Comparison of ENCODE assay signal across 8 mouse cellular contexts in genomic region chr4:32800577-32801170, GRCm38 (mm10). TPM values are rescaled to one million over a fixed set of nuclear protein-coding genes. Genes with fewer than 3 reads are reported as not detected.
A peak's percentile ranks its signal among the peaks of the same experiment; 100 is the strongest.
DNase-seq lines count a peak whose midpoint lies in the region; ATAC-seq and TF ChIP-seq lines count a peak whose summit lies in the region.

No protein-coding gene starts in this region.

- no peak for TF ChIP-seq EP300 in liver, embryonic 14.5 days (IDR thresholded peaks at IDR 0.05; ENCODE audit: low read depth)

- peak overlapping the region; percentile 89 for H3K9ac ChIP-seq in liver, embryonic 14.5 days (replicated peaks)

- H3K4me1 ChIP-seq in E14TG2a.4 (replicated peaks; ENCODE audit: low read depth, low read length), result peaks cover 18% of the 10 kb centered on the region
- H3K4me1 ChIP-seq in forebrain, embryonic 10.5 days, result peaks cover 10% of the 10 kb centered on the region
- peaks cover 3 to 9% of the 10 kb centered on the region in 2 experiments; a peak in 3 of 4 replicates for H3K4me1 ChIP-seq in liver, embryonic 14.5 days (replicated peaks; ENCODE audit: control insufficient read depth in 2 of 2, insufficient read depth in 2 of 2, low read length in 1 of 2)

- no peaks in the 10 kb centered on the region for H3K9me3 ChIP-seq in E14TG2a.4 (ENCODE audit: low read length)
- no peaks in the 10 kb centered on the region for H3K9me3 ChIP-seq in forebrain, embryonic 10.5 days
- no peaks in the 10 kb centered on the region for H3K9me3 ChIP-seq in liver, embryonic 14.5 days (ENCODE audit: control insufficient read depth, low read length)

- peaks cover 8% of the 10 kb centered on the region for H3K36me3 ChIP-seq in E14TG2a.4 (ENCODE audit: insufficient read depth, low read length)
- H3K36me3 ChIP-seq in forebrain, embryonic 10.5 days (replicated peaks), result peaks cover 17% of the 10 kb centered on the region
- no peaks in the 10 kb centered on the region for H3K36me3 ChIP-seq in liver, embryonic 14.5 days (replicated peaks; ENCODE audit: control insufficient read depth, insufficient read depth, low read depth)

- no peaks in the 10 kb centered on the region for H3K27me3 ChIP-seq in E14TG2a.4 (ENCODE audit: insufficient read depth, low read length)
- H3K27me3 ChIP-seq in forebrain, embryonic 10.5 days (ENCODE audit: poor library complexity, severe bottlenecking), result no peaks in the 10 kb centered on the region
- no peaks in the 10 kb centered on the region for H3K27me3 ChIP-seq in liver, embryonic 14.5 days (ENCODE audit: control insufficient read depth, insufficient read depth, low read length)

- TF ChIP-seq CTCF in gastrocnemius, adult 2 months (IDR thresholded peaks at IDR 0.05), result no peak
- TF ChIP-seq CTCF in E14TG2a.4 (conservative IDR thresholded peaks at IDR 0.05; ENCODE audit: low read length), result no peak
- no peak for TF ChIP-seq CTCF in liver, embryonic 14.5 days (IDR thresholded peaks at IDR 0.05; ENCODE audit: low read depth)

- DNase-seq in gastrocnemius, adult 2 months, result no peak
- DNase-seq in gastrocnemius, adult 18-20 months (ENCODE audit: low spot score), result no peak
- DNase-seq in forebrain, embryonic 10.5 days (ENCODE audit: extremely low spot score, low spot score), result no peak
- DNase-seq in liver, embryonic 14.5 days (ENCODE audit: low read depth in 3 of 3, low spot score in 3 of 3), result no peak
- no peak for DNase-seq in right cerebral cortex, adult 2 months (ENCODE audit: low spot score in 2 of 2)
- no peak for DNase-seq in urinary bladder, postnatal 14 days (ENCODE audit: low spot score)

- WGBS in forebrain, embryonic 10.5 days, result 15% methylated on average over 9 of the region's 9 CpGs
- WGBS in liver, embryonic 14.5 days (ENCODE audit: insufficient replicate concordance), result 7% methylated on average over 9 of the region's 9 CpGs

- H3K27ac ChIP-seq in gastrocnemius, adult 2 months, result peak overlapping the region; percentile 95
- H3K27ac ChIP-seq in forebrain, embryonic 10.5 days, result peak overlapping the region; percentile 99
- peak overlapping the region; percentile 94 for H3K27ac ChIP-seq in liver, embryonic 14.5 days

- peak overlapping the region; percentile 96 for H3K4me3 ChIP-seq in gastrocnemius, adult 2 months
- peak overlapping the region; percentile 87 for H3K4me3 ChIP-seq in E14TG2a.4 (replicated peaks; ENCODE audit: low read length)
- peak overlapping the region; percentile 84 for H3K4me3 ChIP-seq in forebrain, embryonic 10.5 days
- H3K4me3 ChIP-seq in liver, embryonic 14.5 days (ENCODE audit: insufficient read depth in 1 of 2, low read depth in 2 of 2, low read length in 2 of 2), result peak overlapping the region; percentile 89 to 95

- ATAC-seq in liver, embryonic 14.5 days (ENCODE audit: insufficient read depth), result peak; percentile 22; the same call in 1 of the 2 replicates
- ATAC-seq in granulocyte monocyte progenitor cell, adult 5-6 weeks (replicated peaks; ENCODE audit: poor library complexity, severe bottlenecking), result no peak

- peak overlapping the region; percentile 72 for H3K4me2 ChIP-seq in liver, embryonic 14.5 days (ENCODE audit: low read depth)

- intact Hi-C loops in gastrocnemius, adult 2 months (cut with DNase I), result no loop called here

RNA-seq across cellular contexts. Expression of gene Lyrm2, which starts 0.6 kb away (rescaled TPM):
- 10 to 100 TPM; 15.7 to 26.1 TPM for total RNA-seq in gastrocnemius, adult 2 months (2021)
- 10 to 100 TPM; 23.0 to 24.9 TPM for total RNA-seq in gastrocnemius, adult 18-20 months (2021)
- 101 and 110 TPM in 2 replicates for polyA plus RNA-seq in forebrain, embryonic 10.5 days (2016; fragmentation: Nextera tagmentation; extraction: Ambion mirVana)
- polyA plus RNA-seq in liver, embryonic 14.5 days (2012; rRNA removed), result 9.1 and 23.3 TPM in 2 replicates
- polyA plus RNA-seq in liver, embryonic 14.5 days (2014; fragmentation: Nextera tagmentation; extraction: Ambion mirVana), result 32.4 and 33.8 TPM in 2 replicates
- total RNA-seq in granulocyte monocyte progenitor cell, adult 5-6 weeks (2014; fragmentation: Nextera tagmentation), result 19.6 and 28.0 TPM in 2 replicates
- 40.2 and 82.2 TPM in 2 replicates for total RNA-seq in granulocyte monocyte progenitor cell, adult 5-6 weeks (2017)
